Mouse (Mus musculus) layer of hippocampus, postnatal 10 days (tissue): ENCODE measurements around the gene Itga5. TPM values are rescaled to one million over a fixed set of nuclear protein-coding genes. Genes with fewer than 3 reads are reported as not detected.
A peak's percentile ranks its signal among the peaks of the same experiment; 100 is the strongest.

Experiments
- DNase-seq, 2 experiments: peaks; one replicate each; pipeline ENCODE4 v3.0.0; 2021; ENCODE audit warnings: low spot score in 2 of 2
- total RNA-seq, 2 experiments: library from RNA; stranded (reverse); gene quantifications; 2 replicates each; pipeline ENCODE4 v1.2.3; 2021

Itga5 gene
- total RNA-seq, 2 experiments from 2014 or later: 6.7 to 7.5 TPM

- DNase-seq: no peak
Observed at GRCm38 (mm10) chr15:103365471-103366375, 840 bp downstream of the Itga5 start.

GRCm38 (mm10) chr15:103364761-103365160 lies 1.8 kb downstream of the Itga5 start:
- no peak for DNase-seq

GRCm38 (mm10) chr15:103363809-103364208 lies 2.8 kb downstream of the Itga5 start:
- DNase-seq: no peak

GRCm38 (mm10) chr15:103362950-103363349 lies 3.6 kb downstream of the Itga5 start:
- no peak for DNase-seq

GRCm38 (mm10) chr15:103362333-103362732 lies 4.2 kb downstream of the Itga5 start:
- DNase-seq: no peak

GRCm38 (mm10) chr15:103361269-103361668 lies 5.3 kb downstream of the Itga5 start:
- no peak for DNase-seq

- peak; percentile 66 to 72 for DNase-seq
Observed at GRCm38 (mm10) chr15:103359869-103360602, 6.5 kb downstream of the Itga5 start.

- no peak for DNase-seq
Observed at GRCm38 (mm10) chr15:103359122-103359510, 7.4 kb downstream of the Itga5 start.

- no peak for DNase-seq
Observed at GRCm38 (mm10) chr15:103358278-103359121, 8.1 kb downstream of the Itga5 start.

- no peak for DNase-seq
Observed at GRCm38 (mm10) chr15:103357817-103358216, 8.7 kb downstream of the Itga5 start.

- DNase-seq: no peak
Observed at GRCm38 (mm10) chr15:103356130-103356529, 10.4 kb downstream of the Itga5 start.

- DNase-seq: no peak
Observed at GRCm38 (mm10) chr15:103355420-103355819, 11.1 kb downstream of the Itga5 start.

- no peak for DNase-seq
Observed at GRCm38 (mm10) chr15:103354690-103355089, 11.9 kb downstream of the Itga5 start.

- no peak for DNase-seq
Observed at GRCm38 (mm10) chr15:103353511-103354256, 12.9 kb downstream of the Itga5 start.

- DNase-seq: peak; percentile 61 to 72
Observed at GRCm38 (mm10) chr15:103352856-103353255, 13.7 kb downstream of the Itga5 start.

- DNase-seq: peak; percentile 67 to 71
Observed at GRCm38 (mm10) chr15:103347275-103347684, 19.3 kb downstream of the Itga5 start.

GRCm38 (mm10) chr15:103345789-103346188 lies 20.8 kb downstream of the Itga5 start:
- DNase-seq: no peak

- DNase-seq: no peak
Observed at GRCm38 (mm10) chr15:103343556-103343955, 23.0 kb downstream of the Itga5 start.

GRCm38 (mm10) chr15:103343008-103343407 lies 23.6 kb downstream of the Itga5 start:
- DNase-seq: no peak

GRCm38 (mm10) chr15:103342415-103342814 lies 24.1 kb downstream of the Itga5 start:
- peak; percentile 80 to 82 for DNase-seq

- DNase-seq: no peak
Observed at GRCm38 (mm10) chr15:103341547-103341946, 25.0 kb downstream of the Itga5 start.
